Mouse (Mus musculus): ENCODE results near the gene Bcl2. TPM values are rescaled to one million over a fixed set of nuclear protein-coding genes. Genes with fewer than 3 reads are reported as not detected.
"Not testable (repeated sequence)": the region's sequence is repeated elsewhere in the genome, so short reads cannot be mapped to it uniquely, and the experiment has no call there.

Gene Bcl2
- polyA plus RNA-seq, 1 experiment from 2014 or later = 23.7 TPM

DNA sequence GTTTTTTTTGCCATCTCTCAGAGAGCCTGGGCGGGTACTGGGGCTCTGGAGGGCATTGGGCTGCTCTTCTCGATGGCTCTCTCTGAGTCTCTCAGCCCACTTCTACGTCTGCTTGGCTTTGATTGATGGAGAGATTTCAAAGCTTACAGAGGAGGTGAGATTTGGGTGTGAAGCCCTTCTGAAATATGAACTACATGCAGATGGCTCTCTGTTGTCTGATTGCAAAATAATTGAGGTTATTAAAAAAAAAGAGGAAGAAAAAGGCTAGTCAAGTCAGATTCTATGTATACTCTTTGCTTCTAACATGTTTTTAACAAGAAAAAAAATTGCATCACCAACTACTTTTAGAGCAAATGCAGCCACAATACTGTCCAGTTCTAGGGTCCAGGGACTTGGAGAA, 173.9 kb downstream of the Bcl2 start:
- 78% methylated on average over 3 of the region's 3 CpGs for WGBS
- no peak overlapping the region for H3K4me2 ChIP-seq
- no peak overlapping the region for H3K27ac ChIP-seq
- no peaks in the 10 kb centered on the region for H3K27me3 ChIP-seq
- ATAC-seq (ENCODE audit: insufficient number of reproducible peaks, insufficient read depth, low FRiP score, low TSS enrichment, low read depth) = no peak
- H3K9me3 ChIP-seq = no peaks in the 10 kb centered on the region
- no peak overlapping the region for H3K4me3 ChIP-seq
- no peak overlapping the region for H3K9ac ChIP-seq
- H3K36me3 ChIP-seq = no peaks in the 10 kb centered on the region; the same call in 1 of the 2 replicates
- peaks cover 6% of the 10 kb centered on the region; the same call in 1 of the 2 replicates for H3K4me1 ChIP-seq

DNA sequence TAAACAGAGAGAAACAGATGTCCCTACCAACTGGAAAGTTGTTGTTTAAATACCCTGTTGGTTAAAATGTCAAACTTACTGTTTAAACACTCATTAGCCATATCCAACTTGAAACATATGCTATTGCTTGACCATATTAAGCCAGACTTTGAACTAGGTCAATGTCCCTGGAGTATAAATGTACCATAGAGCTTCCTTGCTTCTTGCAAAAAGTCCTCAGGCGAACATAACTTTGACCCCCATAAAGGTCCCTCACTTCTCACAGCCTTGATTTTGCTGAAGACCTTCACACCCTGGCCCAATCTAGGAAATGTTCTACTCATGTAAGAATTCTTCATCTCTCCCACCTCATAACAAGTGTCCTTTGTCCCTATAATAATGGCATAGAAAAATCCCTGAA, 175.0 kb downstream of the Bcl2 start:
- no peaks in the 10 kb centered on the region for H3K9me3 ChIP-seq
- H3K27ac ChIP-seq = no peak overlapping the region
- H3K4me3 ChIP-seq = no peak overlapping the region
- no peaks in the 10 kb centered on the region; the same call in 1 of the 2 replicates for H3K36me3 ChIP-seq
- H3K4me1 ChIP-seq = peaks cover 6% of the 10 kb centered on the region; the same call in 1 of the 2 replicates
- no peaks in the 10 kb centered on the region for H3K27me3 ChIP-seq
- no peak overlapping the region for H3K9ac ChIP-seq
- H3K4me2 ChIP-seq = no peak overlapping the region
- ATAC-seq (ENCODE audit: insufficient number of reproducible peaks, insufficient read depth, low FRiP score, low TSS enrichment, low read depth) = no peak
- WGBS = 82% methylated on average over 1 of the region's 1 CpGs

DNA sequence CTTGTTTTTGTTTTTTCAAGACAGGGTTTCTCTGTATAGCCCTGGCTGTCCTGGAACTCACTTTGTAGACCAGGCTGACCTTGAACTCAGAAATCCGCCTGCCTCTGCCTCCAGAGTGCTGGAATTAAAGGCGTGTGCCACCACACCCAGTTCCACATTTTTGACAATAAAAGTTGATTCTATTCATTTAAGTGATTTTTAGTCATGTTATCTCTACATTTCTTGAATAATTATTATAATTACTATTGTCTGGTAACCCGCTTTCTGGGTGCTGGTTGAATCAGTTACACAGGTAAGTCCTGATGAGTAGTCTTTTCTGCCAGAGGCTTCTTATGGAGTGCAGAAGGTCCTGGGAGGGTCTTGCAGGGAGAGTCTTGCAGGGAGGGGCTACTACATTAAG, 179.2 kb downstream of the Bcl2 start:
- not testable (repeated sequence) for H3K27me3 ChIP-seq; H3K9ac ChIP-seq; H3K4me1 ChIP-seq; H3K4me3 ChIP-seq; H3K36me3 ChIP-seq; H3K9me3 ChIP-seq; H3K4me2 ChIP-seq; ATAC-seq (ENCODE audit: insufficient number of reproducible peaks, insufficient read depth, low FRiP score, low TSS enrichment, low read depth); H3K27ac ChIP-seq
- WGBS = 91% methylated on average over 3 of the region's 3 CpGs

DNA sequence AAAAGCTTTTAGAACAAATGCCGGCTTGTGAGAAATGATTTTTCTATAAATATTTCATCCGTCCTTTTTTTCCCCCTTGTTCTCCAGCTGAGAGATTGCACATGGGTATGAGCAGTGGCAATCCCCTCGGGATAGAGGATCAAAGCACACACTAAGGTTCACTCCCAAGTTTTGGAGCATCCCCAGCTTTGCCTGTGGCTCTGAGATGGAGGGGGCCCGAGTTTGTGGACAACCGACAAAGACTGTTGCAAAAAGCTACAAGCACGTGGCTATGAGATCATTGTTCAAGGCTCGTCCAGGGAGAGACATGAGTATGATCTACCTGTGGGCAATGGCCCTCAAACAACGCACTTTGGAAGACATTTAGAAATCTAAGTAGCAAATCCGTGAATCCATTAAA, 184.5 kb downstream of the Bcl2 start:
- no peak overlapping the region for H3K4me2 ChIP-seq
- H3K36me3 ChIP-seq = no peaks in the 10 kb centered on the region
- no peak overlapping the region for H3K4me3 ChIP-seq
- 79% methylated on average over 9 of the region's 9 CpGs for WGBS
- no peak overlapping the region for H3K27ac ChIP-seq
- H3K9me3 ChIP-seq = no peaks in the 10 kb centered on the region
- no peak for ATAC-seq (ENCODE audit: insufficient number of reproducible peaks, insufficient read depth, low FRiP score, low TSS enrichment, low read depth)
- H3K4me1 ChIP-seq = no peaks in the 10 kb centered on the region
- no peaks in the 10 kb centered on the region for H3K27me3 ChIP-seq
- H3K9ac ChIP-seq = no peak overlapping the region

DNA sequence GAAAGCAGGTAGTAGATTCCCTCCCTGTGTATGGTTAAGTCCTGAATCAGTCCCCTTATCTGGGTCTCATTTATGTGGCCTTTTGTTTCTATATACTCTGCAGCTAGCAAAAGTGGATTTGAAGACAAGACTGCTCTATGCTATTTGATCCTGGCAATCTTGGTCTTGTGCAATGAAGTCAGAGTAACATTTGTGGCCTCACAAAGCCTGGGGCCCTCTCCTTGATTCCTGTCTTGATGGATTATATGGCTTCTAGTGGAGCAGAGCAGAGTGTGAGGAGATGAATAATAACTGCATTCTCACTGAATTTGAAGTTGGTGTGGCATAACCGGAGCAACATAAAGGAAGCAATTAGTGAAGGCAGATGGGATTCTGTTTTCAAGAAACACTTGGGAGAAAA, 186.5 kb downstream of the Bcl2 start:
- Histone ChIP-seq H3K4me1 (no peaks in the 10 kb centered on the region), H3K4me3 (no peak overlapping the region), H3K36me3 (no peaks in the 10 kb centered on the region), H3K27me3 (no peaks in the 10 kb centered on the region), H3K27ac (no peak overlapping the region), H3K9me3 (no peaks in the 10 kb centered on the region), H3K9ac (no peak overlapping the region), H3K4me2 (no peak overlapping the region)
- 54% methylated on average over 1 of the region's 1 CpGs for WGBS
- ATAC-seq (ENCODE audit: insufficient number of reproducible peaks, insufficient read depth, low FRiP score, low TSS enrichment, low read depth) = no peak

DNA sequence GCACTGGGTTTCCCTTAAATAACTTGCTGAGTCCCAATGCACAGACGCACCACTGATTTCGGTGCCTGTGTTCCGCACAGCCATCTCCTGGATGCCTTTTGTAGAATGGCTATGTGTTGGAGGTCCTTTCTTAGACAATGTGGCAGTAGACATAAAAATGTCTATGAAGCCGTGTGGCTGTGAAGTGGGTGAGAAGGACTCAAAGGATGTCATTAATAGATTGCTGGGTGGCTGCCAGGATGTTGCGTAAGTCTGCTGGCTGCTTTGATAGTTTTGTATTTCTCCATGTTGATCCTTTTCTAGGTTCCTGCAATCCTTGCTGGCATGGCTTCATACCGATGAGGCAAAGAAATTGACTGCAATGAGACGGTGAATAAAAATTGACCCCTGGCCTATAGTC, 187.3 kb downstream of the Bcl2 start:
- no peak overlapping the region for H3K27ac ChIP-seq
- no peak for ATAC-seq (ENCODE audit: insufficient number of reproducible peaks, insufficient read depth, low FRiP score, low TSS enrichment, low read depth)
- no peaks in the 10 kb centered on the region for H3K27me3 ChIP-seq
- no peak overlapping the region for H3K9ac ChIP-seq
- no peak overlapping the region for H3K4me3 ChIP-seq
- WGBS = 82% methylated on average over 7 of the region's 7 CpGs
- H3K4me1 ChIP-seq = no peaks in the 10 kb centered on the region
- H3K9me3 ChIP-seq = no peaks in the 10 kb centered on the region
- no peaks in the 10 kb centered on the region for H3K36me3 ChIP-seq
- no peak overlapping the region for H3K4me2 ChIP-seq

DNA sequence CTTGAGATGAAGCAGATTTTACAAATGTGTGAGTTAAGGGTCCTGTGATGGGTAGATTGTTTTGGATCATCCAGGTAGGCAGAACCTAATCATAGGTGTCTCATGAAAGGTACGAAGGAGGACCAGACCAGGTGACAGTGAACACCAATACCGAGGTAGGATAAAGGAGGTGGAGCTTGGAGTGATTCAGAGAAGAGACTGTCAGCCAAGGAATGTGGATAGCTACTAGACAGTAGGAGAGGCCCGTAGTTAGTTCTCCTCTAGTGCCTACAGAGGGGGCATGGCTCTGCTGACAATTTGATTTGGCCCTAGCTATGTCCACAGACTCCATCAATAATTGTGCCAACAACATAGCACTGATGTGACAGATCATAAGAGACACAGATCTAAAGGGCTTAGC, 188.0 kb downstream of the Bcl2 start:
- Histone ChIP-seq H3K27ac (no peak overlapping the region), H3K4me1 (no peaks in the 10 kb centered on the region), H3K36me3 (no peaks in the 10 kb centered on the region), H3K4me2 (no peak overlapping the region), H3K9me3 (no peaks in the 10 kb centered on the region), H3K9ac (no peak overlapping the region), H3K4me3 (no peak overlapping the region), H3K27me3 (no peaks in the 10 kb centered on the region)
- 77% methylated on average over 3 of the region's 3 CpGs for WGBS
- ATAC-seq (ENCODE audit: insufficient number of reproducible peaks, insufficient read depth, low FRiP score, low TSS enrichment, low read depth) = no peak

DNA sequence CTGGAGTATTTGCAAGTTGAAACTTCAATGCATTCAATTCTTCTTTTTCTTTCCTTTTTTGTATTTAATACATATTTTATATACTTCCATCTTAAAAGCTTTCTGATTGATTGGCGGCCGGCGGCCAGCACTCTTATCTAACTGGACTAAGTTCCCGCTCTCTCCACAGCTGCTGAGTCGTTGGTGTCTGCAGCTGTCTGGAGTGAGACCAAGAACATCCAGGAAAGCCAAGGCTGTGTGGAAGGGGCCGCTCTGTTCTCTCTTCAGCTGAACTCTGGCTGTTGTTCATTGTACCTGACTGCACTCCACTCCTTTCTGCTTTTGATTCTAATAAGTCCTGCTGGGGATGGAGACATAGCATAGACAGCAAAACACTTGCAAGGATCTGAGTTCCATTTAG, 190.3 kb downstream of the Bcl2 start:
- no peaks in the 10 kb centered on the region for H3K9me3 ChIP-seq

DNA sequence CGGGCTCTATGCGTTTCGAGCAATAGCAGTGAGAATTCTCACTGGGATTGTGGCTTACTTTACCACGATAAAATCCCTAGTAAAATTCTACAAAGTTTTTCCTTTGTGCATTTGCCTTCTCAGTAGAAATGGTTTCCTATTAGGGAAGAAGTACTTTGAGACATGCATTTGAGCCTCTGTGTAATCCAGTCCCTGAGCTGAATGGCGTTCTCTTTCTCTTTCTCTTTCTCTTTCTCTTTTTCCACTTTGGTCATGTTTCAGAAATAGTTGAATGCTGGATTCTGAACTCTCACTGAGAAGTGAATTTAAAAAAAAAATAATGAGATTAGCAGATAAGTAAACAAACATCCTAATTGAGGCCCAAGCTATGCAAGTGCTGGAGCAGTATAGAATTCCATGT, 191.1 kb downstream of the Bcl2 start:
- Histone ChIP-seq H3K27ac (no peak overlapping the region), H3K27me3 (no peaks in the 10 kb centered on the region), H3K9me3 (no peaks in the 10 kb centered on the region), H3K9ac (no peak overlapping the region), H3K4me1 (no peaks in the 10 kb centered on the region), H3K36me3 (no peaks in the 10 kb centered on the region), H3K4me3 (no peak overlapping the region), H3K4me2 (no peak overlapping the region)
- WGBS = 53% methylated on average over 5 of the region's 5 CpGs
- ATAC-seq (ENCODE audit: insufficient number of reproducible peaks, insufficient read depth, low FRiP score, low TSS enrichment, low read depth) = no peak

More for the DNA sequence above, 190.3 kb downstream of the Bcl2 start:
- no peak overlapping the region for H3K4me2 ChIP-seq
- H3K4me1 ChIP-seq = no peaks in the 10 kb centered on the region
- ATAC-seq (ENCODE audit: insufficient number of reproducible peaks, insufficient read depth, low FRiP score, low TSS enrichment, low read depth) = no peak
- WGBS = 82% methylated on average over 6 of the region's 6 CpGs
- no peak overlapping the region for H3K9ac ChIP-seq
- H3K27ac ChIP-seq = no peak overlapping the region
- no peaks in the 10 kb centered on the region for H3K27me3 ChIP-seq
- H3K4me3 ChIP-seq = no peak overlapping the region
- no peaks in the 10 kb centered on the region for H3K36me3 ChIP-seq

DNA sequence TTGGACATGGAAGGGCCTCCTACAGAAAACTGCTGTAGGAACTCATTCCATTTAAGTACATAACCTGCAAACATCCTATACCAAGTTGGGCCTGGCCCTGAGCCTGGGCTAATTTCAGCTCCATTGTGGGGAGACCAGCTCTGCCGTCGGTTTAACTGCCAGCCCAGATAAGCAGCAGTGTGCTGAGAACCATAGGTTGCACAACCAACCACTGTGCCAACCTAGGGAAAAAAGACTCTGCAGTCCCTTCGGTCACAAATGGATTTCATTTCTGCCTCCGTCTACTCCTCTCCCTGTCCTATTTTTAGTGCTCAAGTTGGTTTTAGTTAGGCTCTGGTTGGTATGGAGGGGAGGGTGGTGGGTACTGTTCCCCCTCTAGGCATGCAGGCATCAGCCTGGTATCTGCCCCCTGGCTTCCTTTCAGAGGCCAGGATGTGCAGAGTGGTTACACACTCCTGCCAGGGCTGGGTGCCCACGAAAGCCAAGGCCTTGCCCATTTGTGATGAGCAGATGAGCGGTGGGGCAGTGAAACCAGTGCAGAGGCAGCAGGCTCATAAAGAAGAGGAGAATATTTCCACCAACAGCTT, 196.4 kb downstream of the Bcl2 start:
- ATAC-seq (ENCODE audit: insufficient number of reproducible peaks, insufficient read depth, low FRiP score, low TSS enrichment, low read depth) = no peak
- Histone ChIP-seq H3K4me1 (no peaks in the 10 kb centered on the region), H3K9me3 (no peaks in the 10 kb centered on the region), H3K27me3 (no peaks in the 10 kb centered on the region), H3K27ac (no peak overlapping the region), H3K9ac (no peak overlapping the region), H3K36me3 (no peaks in the 10 kb centered on the region), H3K4me3 (no peak overlapping the region), H3K4me2 (no peak overlapping the region)
- 83% methylated on average over 6 of the region's 6 CpGs for WGBS

DNA sequence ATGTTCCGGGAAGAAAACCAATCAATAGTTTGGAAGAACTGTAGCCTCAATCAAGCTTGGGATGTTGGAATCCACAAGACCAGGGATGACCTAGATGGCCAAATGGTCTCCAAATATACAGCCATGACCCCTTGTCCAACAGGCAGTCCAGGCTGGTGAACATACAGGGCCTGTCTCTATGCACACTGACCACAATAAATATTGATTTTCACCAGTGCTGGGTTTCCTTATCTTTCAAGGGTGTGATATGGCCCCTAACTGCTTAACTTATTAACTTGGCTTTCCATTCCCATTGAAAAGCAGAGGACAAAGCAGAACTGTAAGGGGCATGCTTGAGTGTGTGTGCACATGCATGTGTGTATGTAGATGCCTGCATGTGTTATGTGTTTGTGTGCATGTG, 197.0 kb downstream of the Bcl2 start:
- H3K9ac ChIP-seq = no peak overlapping the region
- no peaks in the 10 kb centered on the region for H3K36me3 ChIP-seq
- H3K4me3 ChIP-seq = no peak overlapping the region
- ATAC-seq (ENCODE audit: insufficient number of reproducible peaks, insufficient read depth, low FRiP score, low TSS enrichment, low read depth) = no peak
- no peak overlapping the region for H3K27ac ChIP-seq
- no peak overlapping the region for H3K4me2 ChIP-seq
- WGBS = 94% methylated on average over 1 of the region's 1 CpGs
- no peaks in the 10 kb centered on the region for H3K9me3 ChIP-seq
- H3K27me3 ChIP-seq = no peaks in the 10 kb centered on the region
- H3K4me1 ChIP-seq = no peaks in the 10 kb centered on the region

DNA sequence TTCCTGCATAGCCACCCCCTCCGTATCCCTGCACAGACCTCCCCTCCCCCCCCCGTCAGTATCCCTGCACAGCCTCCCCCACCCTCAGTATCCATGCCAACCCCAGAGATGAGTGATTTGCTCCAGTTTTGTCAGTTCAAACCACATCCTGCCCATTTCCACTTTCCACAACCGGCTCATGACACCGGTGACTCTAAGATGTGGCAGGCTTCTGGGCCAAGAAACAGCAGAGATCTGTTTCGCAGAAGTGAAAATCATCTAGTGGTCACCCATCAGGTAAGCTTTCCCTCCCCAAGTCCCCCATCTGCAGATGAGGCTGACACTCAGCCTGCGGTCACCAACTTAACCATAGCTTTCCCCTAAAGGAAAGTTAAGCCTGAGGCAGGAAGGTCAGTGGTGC, 198.5 kb downstream of the Bcl2 start:
- WGBS = 80% methylated on average over 6 of the region's 6 CpGs
- no peak overlapping the region for H3K4me2 ChIP-seq
- H3K4me3 ChIP-seq = no peak overlapping the region
- H3K4me1 ChIP-seq = no peaks in the 10 kb centered on the region
- H3K27me3 ChIP-seq = no peaks in the 10 kb centered on the region
- H3K36me3 ChIP-seq = no peaks in the 10 kb centered on the region
- no peak for ATAC-seq (ENCODE audit: insufficient number of reproducible peaks, insufficient read depth, low FRiP score, low TSS enrichment, low read depth)
- no peak overlapping the region for H3K9ac ChIP-seq
- H3K9me3 ChIP-seq = no peaks in the 10 kb centered on the region
- no peak overlapping the region for H3K27ac ChIP-seq
